Mouse (Mus musculus): ENCODE results near the gene Dok5. TPM values are rescaled to one million over a fixed set of nuclear protein-coding genes. Genes with fewer than 3 reads are reported as not detected.

The Dok5 gene
- polyA plus RNA-seq, 2 experiments = 10.8 to 11.9 TPM

- ATAC-seq (ENCODE audit: low FRiP score, low read depth) = no peak
- Histone ChIP-seq H3K4me2 (replicated peaks; ENCODE audit: low read depth, low read length, severe bottlenecking) (no peak overlapping the region), H3K9ac (ENCODE audit: low read depth, low read length, severe bottlenecking) (no peak overlapping the region), H3K27me3 (ENCODE audit: control insufficient read depth, insufficient read depth, low read length) (no peaks in the 10 kb centered on the region; the same call in 1 of the 2 replicates), H3K4me3 (replicated peaks; ENCODE audit: low read length) (no peak overlapping the region), H3K27ac (replicated peaks; ENCODE audit: low read depth, low read length) (no peak overlapping the region), H3K9me3 (ENCODE audit: control insufficient read depth, low read length) (no peaks in the 10 kb centered on the region), H3K36me3 (ENCODE audit: control insufficient read depth, insufficient read depth, low read length) (no peaks in the 10 kb centered on the region), H3K4me1 (ENCODE audit: control insufficient read depth, insufficient read depth, low read length) (peaks cover 4% of the 10 kb centered on the region; the same call in 1 of the 2 replicates)
- TF ChIP-seq POLR2A (IDR thresholded peaks at IDR 0.05; ENCODE audit: borderline replicate concordance, extremely low read depth, insufficient read depth, insufficient read length) = no peak
- DNase-seq (ENCODE audit: low spot score) = no peak
- 83% methylated on average over 9 of the region's 9 CpGs for WGBS
Observed at GRCm38 (mm10) chr2:170738446-170738845, 6.8 kb downstream of the Dok5 start.

- ATAC-seq (ENCODE audit: low FRiP score, low read depth) = no peak
- no peak for DNase-seq (ENCODE audit: low spot score)
- Histone ChIP-seq H3K9ac (ENCODE audit: low read depth, low read length, severe bottlenecking) (no peak overlapping the region), H3K27me3 (ENCODE audit: control insufficient read depth, insufficient read depth, low read length) (no peaks in the 10 kb centered on the region), H3K4me2 (replicated peaks; ENCODE audit: low read depth, low read length, severe bottlenecking) (no peak overlapping the region), H3K36me3 (ENCODE audit: control insufficient read depth, insufficient read depth, low read length) (no peaks in the 10 kb centered on the region), H3K4me3 (replicated peaks; ENCODE audit: low read length) (no peak overlapping the region), H3K9me3 (ENCODE audit: control insufficient read depth, low read length) (no peaks in the 10 kb centered on the region), H3K4me1 (ENCODE audit: control insufficient read depth, insufficient read depth, low read length) (peaks cover 4% of the 10 kb centered on the region; the same call in 1 of the 2 replicates), H3K27ac (replicated peaks; ENCODE audit: low read depth, low read length) (no peak overlapping the region)
- 89% methylated on average over 9 of the region's 9 CpGs for WGBS
- TF ChIP-seq POLR2A (IDR thresholded peaks at IDR 0.05; ENCODE audit: borderline replicate concordance, extremely low read depth, insufficient read depth, insufficient read length) = no peak
Observed at GRCm38 (mm10) chr2:170738891-170739290, 7.3 kb downstream of the Dok5 start.

- 62% methylated on average over 8 of the region's 8 CpGs for WGBS
- Histone ChIP-seq H3K27me3 (ENCODE audit: control insufficient read depth, insufficient read depth, low read length) (no peaks in the 10 kb centered on the region), H3K36me3 (ENCODE audit: control insufficient read depth, insufficient read depth, low read length) (no peaks in the 10 kb centered on the region), H3K27ac (replicated peaks; ENCODE audit: low read depth, low read length) (no peak overlapping the region), H3K4me1 (ENCODE audit: control insufficient read depth, insufficient read depth, low read length) (peaks cover 4% of the 10 kb centered on the region; the same call in 1 of the 2 replicates), H3K9ac (ENCODE audit: low read depth, low read length, severe bottlenecking) (no peak overlapping the region), H3K9me3 (ENCODE audit: control insufficient read depth, low read length) (no peaks in the 10 kb centered on the region), H3K4me3 (replicated peaks; ENCODE audit: low read length) (no peak overlapping the region), H3K4me2 (replicated peaks; ENCODE audit: low read depth, low read length, severe bottlenecking) (no peak overlapping the region)
- DNase-seq (ENCODE audit: low spot score) (no peak), ATAC-seq (ENCODE audit: low FRiP score, low read depth) (peak; percentile 41; the same call in 1 of the 2 replicates)
- no peak for TF ChIP-seq POLR2A (IDR thresholded peaks at IDR 0.05; ENCODE audit: borderline replicate concordance, extremely low read depth, insufficient read depth, insufficient read length)
Observed at GRCm38 (mm10) chr2:170739713-170740365, 8.2 kb downstream of the Dok5 start.

GRCm38 (mm10) chr2:170743521-170743920 is 11.9 kb downstream of the Dok5 start:
- 71% methylated on average over 2 of the region's 2 CpGs for WGBS

GRCm38 (mm10) chr2:170748901-170749300 is 17.3 kb downstream of the Dok5 start:
- no peaks in the 10 kb centered on the region for H3K4me1 ChIP-seq (ENCODE audit: control insufficient read depth, insufficient read depth, low read length)
- H3K4me2 ChIP-seq (replicated peaks; ENCODE audit: low read depth, low read length, severe bottlenecking) = no peak overlapping the region
- no peaks in the 10 kb centered on the region for H3K36me3 ChIP-seq (ENCODE audit: control insufficient read depth, insufficient read depth, low read length)
- no peak overlapping the region for H3K27ac ChIP-seq (replicated peaks; ENCODE audit: low read depth, low read length)
- TF ChIP-seq POLR2A (IDR thresholded peaks at IDR 0.05; ENCODE audit: borderline replicate concordance, extremely low read depth, insufficient read depth, insufficient read length) = no peak
- no peak overlapping the region for H3K4me3 ChIP-seq (replicated peaks; ENCODE audit: low read length)
- no peak overlapping the region for H3K9ac ChIP-seq (ENCODE audit: low read depth, low read length, severe bottlenecking)
- ATAC-seq (ENCODE audit: low FRiP score, low read depth) (no peak), DNase-seq (ENCODE audit: low spot score) (no peak)
- H3K27me3 ChIP-seq (ENCODE audit: control insufficient read depth, insufficient read depth, low read length) = no peaks in the 10 kb centered on the region
- 75% methylated on average over 3 of the region's 3 CpGs for WGBS
- H3K9me3 ChIP-seq (ENCODE audit: control insufficient read depth, low read length) = no peaks in the 10 kb centered on the region

More at GRCm38 (mm10) chr2:170743521-170743920, 11.9 kb downstream of the Dok5 start:
- no peak overlapping the region for H3K4me3 ChIP-seq (replicated peaks; ENCODE audit: low read length)
- DNase-seq (ENCODE audit: low spot score) (no peak), ATAC-seq (ENCODE audit: low FRiP score, low read depth) (no peak)
- no peak overlapping the region for H3K9ac ChIP-seq (ENCODE audit: low read depth, low read length, severe bottlenecking)
- H3K36me3 ChIP-seq (ENCODE audit: control insufficient read depth, insufficient read depth, low read length) = no peaks in the 10 kb centered on the region
- H3K27me3 ChIP-seq (ENCODE audit: control insufficient read depth, insufficient read depth, low read length) = no peaks in the 10 kb centered on the region
- no peaks in the 10 kb centered on the region for H3K9me3 ChIP-seq (ENCODE audit: control insufficient read depth, low read length)
- H3K4me2 ChIP-seq (replicated peaks; ENCODE audit: low read depth, low read length, severe bottlenecking) = no peak overlapping the region
- no peak overlapping the region for H3K27ac ChIP-seq (replicated peaks; ENCODE audit: low read depth, low read length)
- TF ChIP-seq POLR2A (IDR thresholded peaks at IDR 0.05; ENCODE audit: borderline replicate concordance, extremely low read depth, insufficient read depth, insufficient read length) = no peak
- H3K4me1 ChIP-seq (ENCODE audit: control insufficient read depth, insufficient read depth, low read length) = peaks cover 4% of the 10 kb centered on the region; the same call in 1 of the 2 replicates
